Mouse (Mus musculus): ENCODE data around the gene Pms2.

DNA sequence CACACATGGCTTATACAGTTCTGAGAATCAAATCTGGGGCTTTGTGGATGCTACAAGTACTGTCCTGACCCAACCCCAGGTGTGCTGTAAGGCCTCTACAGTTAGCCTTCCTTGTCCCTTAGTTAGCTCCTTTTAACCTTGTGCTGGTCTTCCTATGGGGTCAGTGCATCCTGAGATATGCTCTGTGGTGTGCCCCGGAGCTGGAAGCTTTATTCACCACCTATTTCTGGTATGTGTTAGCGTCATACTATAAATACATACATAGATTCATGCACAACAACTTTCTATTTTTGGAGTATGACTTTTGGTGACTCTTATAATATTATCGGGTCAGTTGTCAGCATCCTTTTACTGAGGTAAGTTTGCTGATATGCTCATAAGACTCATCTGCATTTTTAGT is 24.5 kb upstream of the Pms2 start:
- TF ChIP-seq CTCF (IDR thresholded peaks at IDR 0.05; ENCODE audit: insufficient read depth, low read length) (no peak), POLR2A (IDR thresholded peaks at IDR 0.05; ENCODE audit: borderline replicate concordance, extremely low read depth, low read depth, low read length) (no peak)
